Mouse (Mus musculus) thymus, postnatal 10 days (tissue): ENCODE measurements at regions not wholly inside any gene's neighbourhood (a gene's known extent, or its start where the extent isn't known, plus 50 kb on each side); places are given as distances from the start of the nearest gene placed in this dataset.

Experiments used
- DNase-seq, 2 experiments: peaks; one replicate each; pipeline ENCODE4 v3.0.0; 2021; ENCODE audit warnings: low spot score in 2 of 2

DNA sequence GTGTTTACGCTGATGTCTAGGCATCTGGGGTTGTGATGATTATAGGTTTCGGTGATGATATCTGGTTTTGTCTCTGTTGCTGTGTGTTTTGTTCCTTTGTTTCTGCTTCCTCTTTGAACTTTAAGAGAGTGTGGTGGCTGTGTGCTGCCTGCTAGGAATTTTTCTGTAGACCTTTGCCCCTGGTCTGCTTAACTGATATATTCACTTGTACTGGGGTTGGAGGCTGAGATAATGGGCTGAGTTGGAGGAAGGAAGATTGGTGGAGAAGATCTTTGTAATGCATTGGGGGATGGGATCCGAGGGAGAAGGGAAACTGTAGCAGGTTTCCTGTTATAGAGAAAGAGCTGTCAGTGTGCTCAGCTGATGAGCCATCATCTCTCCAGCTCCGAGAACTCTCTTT lies 55.8 kb downstream of the Mid1ip1 start:
- no peak for DNase-seq

DNA sequence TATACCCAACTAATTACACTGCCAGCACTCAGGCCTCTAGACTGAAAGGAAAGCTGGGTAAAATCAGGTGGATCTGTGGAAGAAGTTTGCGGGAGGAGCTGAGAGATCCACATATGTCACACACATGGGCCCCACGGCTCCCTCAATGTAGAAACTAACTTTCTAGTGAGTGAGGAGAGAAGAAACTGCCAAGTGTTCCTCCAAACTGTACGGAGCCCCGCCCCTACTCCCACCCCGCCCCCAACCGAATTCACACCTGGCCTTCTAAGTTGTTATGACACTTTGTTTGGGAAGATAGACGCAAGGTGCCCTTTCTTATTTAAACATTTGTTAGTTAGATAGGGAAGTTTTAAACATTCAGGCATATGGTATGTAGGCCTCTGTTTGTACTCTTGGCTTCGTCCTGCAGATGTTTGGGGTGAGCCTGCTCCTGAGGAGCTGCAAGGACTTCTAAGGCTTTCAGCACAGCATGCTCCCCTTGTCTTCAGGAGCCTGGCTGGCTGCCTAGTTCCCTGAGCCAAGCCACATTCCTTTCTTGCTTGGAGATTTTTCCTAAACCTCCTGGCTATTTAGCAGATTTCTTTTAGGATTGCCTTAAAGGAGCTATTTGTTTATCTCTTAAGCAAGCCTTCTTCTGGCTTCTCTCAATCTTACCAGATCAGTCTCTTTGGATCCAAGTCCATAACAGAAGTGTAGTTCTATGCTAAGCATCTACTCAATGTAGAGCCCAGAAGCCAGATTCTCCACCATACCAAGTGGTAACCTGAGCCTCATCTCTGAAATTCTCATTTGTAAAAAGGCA lies 61.1 kb downstream of the Mid1ip1 start:
- no peak for DNase-seq

DNA sequence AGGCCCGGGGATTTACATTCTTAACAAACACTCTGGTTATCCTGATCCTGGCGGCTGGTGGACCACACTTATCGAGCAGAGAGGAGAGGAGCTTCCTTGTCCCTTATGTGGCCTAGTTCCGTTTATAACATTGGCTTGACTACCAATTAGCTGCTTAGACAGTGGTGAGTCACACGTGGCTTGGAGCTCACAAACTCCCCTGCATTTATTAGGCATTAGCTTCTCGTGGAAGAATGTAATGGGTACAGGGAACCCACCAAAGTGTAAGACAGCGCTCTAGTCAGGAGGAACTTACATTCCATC lies 61.7 kb downstream of the Mid1ip1 start:
- DNase-seq, result no peak

DNA sequence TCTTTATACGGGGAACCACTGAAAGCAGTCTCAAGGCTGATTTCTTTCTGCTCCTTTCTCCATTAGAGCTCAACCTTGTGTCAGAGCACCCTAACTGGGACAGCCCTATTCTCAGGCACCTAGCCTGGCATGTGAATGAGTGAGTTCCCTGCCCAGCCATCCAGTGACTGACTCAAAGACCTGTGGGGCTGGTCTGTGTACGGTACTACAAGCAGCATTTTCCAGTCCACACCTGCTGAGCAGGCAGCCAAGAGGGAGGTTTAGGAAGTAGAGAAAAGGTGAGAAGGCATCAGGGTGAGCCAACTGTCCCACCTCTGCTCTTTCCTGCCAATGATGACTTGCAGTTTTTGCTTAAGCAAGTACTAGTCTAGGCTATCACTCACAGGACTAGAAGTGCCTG lies 63.2 kb downstream of the Mid1ip1 start:
- no peak for DNase-seq

DNA sequence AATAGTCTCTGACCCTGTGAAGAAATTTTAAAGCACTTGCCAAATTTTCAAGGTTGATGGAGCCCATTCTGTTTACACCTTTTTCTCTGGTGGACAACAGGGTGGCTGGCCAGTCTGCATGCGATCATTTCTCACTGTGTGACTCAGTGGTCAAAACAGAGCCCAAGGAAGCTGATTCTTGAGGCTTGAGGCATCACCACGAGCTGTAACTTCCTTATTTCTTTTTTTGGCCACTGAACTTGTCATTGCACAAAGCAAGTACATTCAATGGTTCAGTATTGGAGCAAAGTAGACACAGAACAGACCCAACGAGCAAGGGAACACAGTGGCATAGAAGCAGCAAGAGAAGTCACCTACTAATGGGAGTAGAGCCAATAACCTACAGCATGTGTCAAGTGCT lies 71.5 kb downstream of the Mid1ip1 start:
- DNase-seq, result no peak

DNA sequence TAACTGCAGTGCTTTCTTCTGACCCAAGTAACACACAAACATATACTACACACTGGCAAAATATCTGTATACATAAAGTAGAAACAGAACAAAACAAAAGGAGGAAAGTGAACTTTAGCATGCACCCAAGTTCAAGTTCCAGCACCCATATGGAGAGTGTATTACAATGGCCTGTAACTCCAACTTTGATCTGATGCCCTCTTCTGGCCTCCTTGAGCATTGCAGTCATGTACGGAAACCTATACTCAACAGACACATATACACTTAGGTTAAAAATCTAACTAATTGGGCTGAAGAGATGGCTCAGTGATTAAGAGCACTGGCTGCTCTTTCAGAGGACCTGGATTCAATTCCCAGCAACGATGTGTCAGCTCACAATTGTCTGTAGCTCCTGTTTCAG lies 72.2 kb downstream of the Mid1ip1 start:
- peak in 1 of 2 experiments; percentile 10 for DNase-seq

DNA sequence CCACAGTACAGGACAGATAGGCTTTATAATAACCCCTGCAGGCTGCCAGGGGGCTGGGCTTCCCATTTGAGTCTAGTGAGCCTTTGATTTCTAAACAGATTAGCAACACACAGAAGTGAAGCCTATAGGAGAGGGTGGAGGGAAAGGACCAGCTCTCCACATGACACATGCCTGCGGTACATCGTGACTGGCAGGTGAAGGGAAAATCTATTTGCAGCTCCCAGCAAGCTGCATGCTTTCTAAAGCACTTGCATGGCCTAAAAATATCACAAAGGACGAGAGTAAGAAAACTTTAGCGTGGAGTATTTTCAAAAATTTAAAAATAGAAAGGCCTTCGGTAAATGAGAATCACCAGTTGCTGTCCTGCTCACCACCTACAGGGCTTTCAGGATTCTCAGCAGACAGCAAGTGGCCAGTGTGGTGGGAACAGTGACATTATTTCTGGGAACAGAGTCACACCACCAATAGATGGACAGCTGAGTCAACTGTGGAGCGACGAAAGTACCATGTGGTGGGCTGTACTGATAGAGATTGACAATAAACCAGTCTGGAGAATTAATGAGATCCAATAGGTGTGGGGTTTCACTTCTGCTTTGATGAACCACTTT lies 105.6 kb downstream of the Mid1ip1 start:
- no peak for DNase-seq

DNA sequence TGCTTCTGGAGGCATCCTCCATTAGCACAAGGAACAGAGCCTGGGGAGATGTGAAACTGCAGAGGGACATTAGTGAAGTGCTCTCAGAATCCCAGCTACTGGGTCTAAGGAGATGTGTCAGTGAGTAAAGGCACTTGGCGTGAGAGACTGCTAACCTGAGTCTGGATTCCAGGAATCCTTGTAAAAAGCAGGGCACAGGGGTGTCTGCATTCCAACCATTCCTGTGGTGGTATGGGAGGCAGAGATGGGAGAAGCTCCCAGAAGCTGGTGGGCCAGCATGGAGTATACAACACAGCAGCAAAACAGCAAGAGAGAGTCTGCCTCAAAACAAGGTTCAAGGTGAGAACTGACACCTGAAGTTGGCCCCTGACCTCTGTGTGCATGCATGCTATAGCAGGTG lies 118.9 kb downstream of the Mid1ip1 start:
- DNase-seq, result no peak

DNA sequence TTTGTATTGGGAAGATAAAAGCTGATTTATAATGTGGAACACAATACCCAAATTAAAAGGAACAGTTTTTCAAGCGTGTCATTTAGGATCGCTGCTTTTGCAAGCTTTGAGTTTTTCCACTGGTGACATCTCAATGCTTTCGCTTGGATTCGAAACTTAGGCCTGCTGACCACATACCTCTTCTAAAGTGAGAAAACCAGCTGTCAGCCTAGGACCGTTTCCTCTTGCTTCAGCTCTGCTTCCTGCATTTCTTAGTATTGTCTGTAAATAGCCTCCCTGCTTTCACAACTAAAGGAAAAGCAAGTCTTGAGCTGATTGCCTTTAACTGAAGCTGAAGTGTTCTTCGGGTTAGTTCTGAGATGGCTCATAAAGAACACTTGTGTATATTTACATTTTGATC lies 142.3 kb downstream of the Mid1ip1 start:
- no peak for DNase-seq

DNA sequence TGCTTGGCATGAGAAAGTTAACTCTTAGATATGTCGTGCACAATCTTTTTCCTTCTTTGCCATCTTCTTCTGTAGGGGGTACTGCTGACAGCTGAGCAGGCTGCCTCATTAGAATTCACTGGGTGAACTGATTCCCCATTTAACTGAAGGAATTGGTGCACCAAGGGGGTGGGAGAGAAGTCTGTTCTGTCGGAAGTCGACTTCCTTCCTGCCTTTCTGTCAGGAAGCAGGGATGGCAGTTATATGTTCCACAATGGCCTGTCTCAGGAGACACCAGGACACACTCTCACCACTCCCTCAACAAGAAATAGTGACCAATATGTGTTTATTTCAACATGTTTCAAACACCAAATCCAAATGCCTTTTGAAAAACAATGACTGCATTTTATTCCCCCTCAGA lies 142.9 kb downstream of the Mid1ip1 start:
- DNase-seq, result no peak

DNA sequence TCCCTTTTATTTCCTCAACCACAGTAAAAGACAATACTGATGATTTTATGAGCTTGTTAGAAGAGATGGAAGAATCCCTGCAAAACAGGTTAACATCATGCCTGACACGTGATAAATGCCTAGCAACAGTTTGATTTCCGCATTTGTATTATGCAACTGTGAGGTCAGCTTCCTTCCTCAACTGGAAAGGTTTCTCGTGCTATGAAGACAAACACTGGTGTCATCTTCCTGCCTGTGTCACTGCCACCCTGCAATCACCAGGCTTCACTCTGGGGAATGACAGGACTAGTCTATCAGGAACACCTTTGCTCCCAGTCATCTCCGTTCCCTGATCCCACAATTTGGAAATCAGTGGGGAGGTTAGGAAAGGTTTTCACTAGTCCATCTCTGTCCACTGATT lies 156.8 kb downstream of the Mid1ip1 start:
- DNase-seq, result no peak

DNA sequence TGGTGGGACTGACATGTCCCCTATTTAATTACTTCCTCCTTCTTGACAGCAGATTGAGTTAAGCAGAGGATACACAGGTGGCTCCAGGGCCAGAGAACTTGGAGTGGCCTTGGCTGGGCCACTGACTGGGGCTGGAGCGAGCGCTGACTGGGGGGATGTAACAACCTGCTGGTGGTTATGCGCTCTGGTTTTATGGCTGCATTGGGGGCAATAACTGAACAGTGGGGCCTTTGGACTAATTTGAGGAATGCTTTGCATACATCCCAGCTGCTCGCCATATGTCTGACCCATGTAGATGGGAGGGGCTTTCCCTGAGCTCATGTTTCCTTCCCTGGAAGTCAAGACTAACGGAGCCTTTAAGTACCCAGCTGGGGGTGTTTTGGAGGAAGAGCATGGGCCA lies 163.0 kb downstream of the Mid1ip1 start:
- DNase-seq, result no peak

DNA sequence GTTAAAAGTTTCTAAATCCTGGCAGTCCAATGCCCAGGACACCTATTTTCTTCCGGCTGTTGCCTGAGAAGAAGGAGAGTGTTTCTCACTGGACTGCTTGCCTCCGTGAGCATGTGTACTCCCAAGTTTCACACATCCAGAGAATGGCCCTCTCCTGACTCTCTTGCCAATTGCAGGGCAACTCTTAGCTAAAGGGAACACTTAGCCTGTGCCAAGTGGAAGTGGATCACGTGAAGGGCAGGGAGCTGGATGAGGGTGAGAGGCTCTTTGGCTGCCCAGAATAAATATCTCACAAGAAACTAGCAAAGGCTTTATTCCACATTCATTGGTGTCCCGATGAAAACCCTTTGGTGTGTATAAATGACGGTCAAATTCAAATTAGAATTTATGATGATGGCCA lies 164.1 kb downstream of the Mid1ip1 start:
- DNase-seq, result no peak

DNA sequence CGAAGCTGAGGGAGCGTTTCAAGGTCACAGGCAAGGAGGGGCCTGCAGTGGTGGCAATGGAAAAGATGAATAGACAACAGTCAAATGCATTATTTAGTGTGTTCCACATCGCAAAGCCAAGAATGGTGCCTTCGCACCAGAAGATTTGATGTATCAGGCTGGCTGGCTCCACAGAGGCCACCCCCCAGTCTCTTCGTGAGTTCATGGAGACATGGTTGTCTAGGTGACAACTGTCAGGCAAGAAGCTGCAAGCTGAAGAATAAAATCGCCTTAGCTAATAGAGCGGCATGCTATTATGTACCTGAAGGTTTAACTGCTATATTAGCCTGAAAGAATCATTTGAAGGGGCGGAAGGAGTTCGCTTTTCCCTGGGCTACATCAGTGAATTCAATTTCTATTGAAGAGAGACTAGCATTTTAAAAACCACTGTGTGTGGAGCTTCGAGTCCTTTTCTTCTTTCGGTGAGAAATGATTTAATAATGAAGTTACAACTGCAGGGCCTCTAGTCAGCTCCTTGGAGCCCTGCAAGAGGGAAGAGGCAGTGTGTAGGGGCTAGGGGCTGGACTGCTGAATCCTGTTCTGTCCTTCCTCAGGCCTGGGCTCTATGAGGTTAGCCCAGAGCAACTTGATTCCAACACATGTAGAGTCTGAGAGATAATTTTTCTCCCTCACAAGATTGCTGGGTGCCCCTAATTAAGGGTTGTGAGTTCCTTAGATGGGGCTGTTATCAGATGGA lies 169.1 kb downstream of the Mid1ip1 start:
- DNase-seq, result no peak

DNA sequence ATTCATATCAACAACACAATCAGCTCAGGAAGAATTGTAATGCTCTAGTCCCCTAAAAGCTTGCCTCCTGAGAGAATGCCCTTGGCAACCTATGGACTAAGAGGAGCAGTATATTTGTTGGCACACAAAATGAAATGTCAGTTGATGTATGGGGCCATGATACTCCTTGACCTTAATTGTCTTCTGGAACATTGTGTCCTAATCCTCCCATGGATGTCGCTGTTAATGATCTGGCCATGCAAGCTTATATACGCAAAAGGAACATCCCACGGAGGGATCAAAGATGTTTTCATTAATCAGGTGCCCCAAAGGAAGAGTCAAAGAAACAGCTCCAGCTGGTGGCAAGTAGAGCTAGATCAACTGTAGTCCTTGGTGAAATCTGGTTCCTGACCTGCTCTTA lies 178.0 kb downstream of the Mid1ip1 start:
- no peak for DNase-seq

DNA sequence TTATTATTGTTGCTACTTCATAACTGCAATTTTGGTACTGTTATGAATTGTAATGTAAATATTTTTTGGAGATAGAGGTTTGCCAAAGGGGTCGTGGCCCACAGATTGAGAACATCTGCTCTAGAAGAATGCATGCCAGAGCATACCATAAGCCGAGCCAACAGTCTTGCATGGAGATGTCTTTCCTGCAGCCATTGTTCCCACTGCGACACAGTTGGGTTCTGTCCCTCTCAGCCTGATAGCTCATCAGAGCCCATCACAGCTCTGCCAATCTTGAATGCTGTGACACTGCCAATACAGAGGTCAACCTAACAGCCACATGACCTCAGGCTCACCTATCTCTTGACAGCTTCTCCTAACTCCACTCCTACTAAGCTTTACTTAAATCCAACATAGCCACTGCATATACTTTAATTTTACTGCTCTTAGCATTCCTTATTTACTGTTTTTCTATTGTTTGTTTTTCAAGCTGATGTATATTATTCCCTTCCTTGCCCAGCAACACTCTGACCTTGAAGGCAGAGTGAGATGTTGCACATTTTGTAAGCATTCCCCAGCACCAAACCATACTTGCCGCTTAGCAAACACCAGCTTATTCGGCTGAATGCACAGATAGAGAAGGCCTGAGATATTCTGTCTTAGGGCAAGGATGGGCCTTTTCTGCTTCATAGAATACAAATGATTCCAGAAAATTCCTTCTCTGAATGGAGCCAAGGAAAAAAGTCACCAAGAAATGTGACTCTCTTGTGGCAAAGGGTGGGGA lies 181.6 kb downstream of the Mid1ip1 start:
- DNase-seq, result no peak

DNA sequence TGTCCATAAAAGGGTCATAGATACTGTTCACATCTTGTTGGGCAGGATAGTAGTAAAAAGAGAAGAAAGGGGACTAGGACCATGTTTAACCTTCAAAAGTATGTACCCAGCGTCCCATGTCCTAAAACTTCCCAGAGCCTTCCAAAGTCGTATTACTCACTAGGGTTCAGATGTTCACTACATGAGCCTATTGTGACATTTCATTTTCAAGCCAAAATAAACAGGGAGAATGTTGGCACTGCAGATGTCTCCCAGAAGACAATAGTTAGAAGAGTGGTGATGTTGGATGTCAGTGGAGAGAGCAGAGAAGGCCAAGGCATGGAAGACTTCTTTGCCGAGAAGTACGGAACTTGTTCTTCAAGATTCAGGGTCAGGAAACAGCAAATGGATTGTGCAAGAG lies 187.9 kb downstream of the Mid1ip1 start:
- no peak for DNase-seq

DNA sequence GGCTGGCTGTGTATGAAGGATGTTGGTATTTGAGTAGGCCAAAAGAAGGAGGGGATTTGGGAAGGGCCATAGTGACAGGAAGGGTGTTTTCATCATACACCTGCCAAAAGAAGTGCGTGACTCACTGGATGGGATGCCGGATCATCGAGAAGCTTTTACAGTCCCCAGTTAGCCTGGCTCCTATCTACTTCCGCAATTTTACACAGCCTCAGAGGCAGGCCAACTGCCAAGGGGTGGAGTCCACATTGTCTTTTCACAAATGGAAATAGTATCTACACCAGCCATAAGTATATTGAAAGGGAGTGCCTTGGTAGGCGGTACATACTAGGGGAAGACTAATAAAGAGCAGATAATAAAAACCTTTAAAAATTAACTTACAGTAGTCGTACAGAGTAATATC lies 189.3 kb downstream of the Mid1ip1 start:
- no peak for DNase-seq

DNA sequence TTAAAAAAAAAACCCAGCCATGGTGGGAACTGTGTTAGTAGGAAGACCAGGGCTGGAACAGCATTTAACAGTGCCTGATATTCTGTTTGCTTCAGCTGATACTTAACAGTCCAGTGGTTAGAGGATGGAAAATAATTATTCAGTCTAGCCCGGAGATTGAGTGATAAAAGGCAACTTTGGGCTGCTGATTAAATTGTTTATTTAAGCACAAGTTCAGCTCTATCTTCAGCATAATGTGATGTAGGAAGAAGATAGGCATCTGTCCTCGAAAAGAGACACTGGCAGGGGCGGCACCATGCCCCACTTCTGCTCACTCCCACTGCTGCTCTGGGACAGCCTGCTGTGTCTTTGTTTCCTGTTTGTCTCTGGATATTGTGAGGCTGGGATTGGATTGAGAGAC lies 190.1 kb downstream of the Mid1ip1 start:
- DNase-seq, result no peak

DNA sequence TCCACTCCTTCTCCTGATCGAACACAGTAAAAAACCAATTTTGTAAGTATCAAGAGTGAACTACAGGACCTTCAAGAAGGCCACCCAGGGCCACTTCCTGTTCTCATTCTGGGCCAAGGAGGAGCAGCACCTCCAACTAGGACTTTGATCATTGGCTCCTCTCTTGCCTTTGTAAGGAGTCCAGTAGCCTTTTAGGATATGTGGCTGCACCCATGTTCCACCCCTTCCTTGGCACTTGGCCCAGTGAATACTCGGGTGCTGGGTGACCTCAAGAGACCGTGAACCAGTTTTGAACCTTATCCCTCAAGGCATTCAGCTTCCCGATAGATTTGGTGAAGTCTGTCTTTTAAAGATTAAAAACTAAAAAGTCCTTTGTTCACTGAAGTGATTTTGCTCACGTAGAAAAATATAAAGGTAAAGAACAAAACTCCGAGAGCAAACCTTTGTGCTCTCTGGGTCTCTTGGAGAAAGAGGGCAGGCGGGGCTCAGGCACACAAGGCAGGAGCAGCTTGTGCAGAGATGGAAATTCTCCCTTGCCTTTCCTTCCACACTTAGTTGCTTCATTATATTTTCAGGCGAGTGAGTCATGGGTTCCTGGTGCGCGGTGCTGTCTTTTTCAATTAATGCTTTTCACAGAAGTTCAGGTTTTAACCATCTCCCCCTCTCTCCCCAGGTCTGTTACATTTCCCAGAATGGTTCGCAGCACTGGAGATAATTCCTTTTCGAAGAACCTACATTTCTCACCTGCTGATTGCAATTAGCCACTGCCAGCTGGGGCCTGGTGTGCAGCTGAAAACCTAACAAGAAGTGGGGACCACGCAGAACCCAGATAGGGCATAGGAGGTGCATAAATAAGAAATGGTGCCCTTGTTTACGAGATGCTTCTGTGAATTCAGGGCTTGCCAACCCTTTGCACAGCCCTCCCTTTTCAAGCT lies 196.6 kb downstream of the Mid1ip1 start:
- DNase-seq, result no peak
